Comparison of ENCODE assay signal across 8 mouse cellular contexts in genomic region chr1:133254856-133255764, GRCm38 (mm10). TPM values are rescaled to one million over a fixed set of nuclear protein-coding genes. Genes with fewer than 3 reads are reported as not detected.
A peak's percentile ranks its signal among the peaks of the same experiment; 100 is the strongest.
DNase-seq lines count a peak whose midpoint lies in the region; ATAC-seq and TF ChIP-seq lines count a peak whose summit lies in the region.

No protein-coding gene starts in this region.

- no peaks in the 10 kb centered on the region for H3K9me3 ChIP-seq in ES-E14 (ENCODE audit: control insufficient read depth, insufficient read depth, low read depth, low read length)
- H3K9me3 ChIP-seq in hindbrain, embryonic 15.5 days, result no peaks in the 10 kb centered on the region
- H3K9me3 ChIP-seq in liver, embryonic 14.5 days (ENCODE audit: control insufficient read depth, low read length), result no peaks in the 10 kb centered on the region

- peak overlapping the region; percentile 49 for H3K4me3 ChIP-seq in heart, adult 2 months
- H3K4me3 ChIP-seq in ES-E14 (ENCODE audit: insufficient read depth in 1 of 2, low read depth in 1 of 2, low read length in 2 of 2, poor library complexity in 1 of 2, severe bottlenecking in 1 of 2), result no peak overlapping the region
- H3K4me3 ChIP-seq in hindbrain, embryonic 15.5 days, result no peak overlapping the region
- no peak overlapping the region for H3K4me3 ChIP-seq in liver, embryonic 14.5 days (ENCODE audit: insufficient read depth in 1 of 2, low read depth in 2 of 2, low read length in 2 of 2)

- H3K36me3 ChIP-seq in heart, adult 2 months (ENCODE audit: control insufficient read depth, insufficient read depth, low read length), result no peaks in the 10 kb centered on the region
- no peaks in the 10 kb centered on the region for H3K36me3 ChIP-seq in ES-E14 (ENCODE audit: control insufficient read depth, insufficient read depth, low read length, poor library complexity, severe bottlenecking)
- no peaks in the 10 kb centered on the region for H3K36me3 ChIP-seq in hindbrain, embryonic 15.5 days
- H3K36me3 ChIP-seq in liver, embryonic 14.5 days (replicated peaks; ENCODE audit: control insufficient read depth, insufficient read depth, low read depth), result no peaks in the 10 kb centered on the region

- 33% methylated on average over 9 of the region's 9 CpGs for WGBS in heart, adult 2 months
- WGBS in hindbrain, embryonic 15.5 days, result 36% methylated on average over 9 of the region's 9 CpGs
- 33% methylated on average over 9 of the region's 9 CpGs for WGBS in liver, embryonic 14.5 days (ENCODE audit: insufficient replicate concordance)

- TF ChIP-seq EP300 in heart, adult 2 months (IDR thresholded peaks at IDR 0.05; ENCODE audit: insufficient read depth, low read depth, low read length), result no peak
- TF ChIP-seq EP300 in liver, embryonic 14.5 days (IDR thresholded peaks at IDR 0.05; ENCODE audit: low read depth), result no peak

- peak; percentile 37; the same call in 1 of the 2 replicates for ATAC-seq in hindbrain, embryonic 15.5 days (ENCODE audit: low FRiP score, low read depth)
- ATAC-seq in liver, embryonic 14.5 days (ENCODE audit: insufficient read depth), result peak; percentile 42

- H3K27ac ChIP-seq in heart, adult 2 months, result peak overlapping the region; percentile 63
- H3K27ac ChIP-seq in ES-E14 (ENCODE audit: insufficient read depth, low read depth, low read length, poor library complexity, severe bottlenecking), result no peak overlapping the region
- peak overlapping the region; percentile 52 for H3K27ac ChIP-seq in hindbrain, embryonic 15.5 days (replicated peaks)
- no peak overlapping the region for H3K27ac ChIP-seq in liver, embryonic 14.5 days

- no peaks in the 10 kb centered on the region for H3K79me2 ChIP-seq in heart, adult 2 months (replicated peaks; ENCODE audit: control insufficient read depth, insufficient read depth, low read length)

- 0 out of 2 replicates have a peak, but pooled peaks have one; percentile 21 for TF ChIP-seq POLR2A in heart, adult 2 months (IDR thresholded peaks at IDR 0.05; ENCODE audit: insufficient read depth, low read depth, low read length)

- H3K4me1 ChIP-seq in heart, adult 2 months (ENCODE audit: control insufficient read depth, insufficient read depth, low read length), result peaks cover 25% of the 10 kb centered on the region
- peaks cover 12 to 17% of the 10 kb centered on the region in 2 experiments; a peak in 3 of 4 replicates for H3K4me1 ChIP-seq in ES-E14 (ENCODE audit: control insufficient read depth in 2 of 2, insufficient read depth in 2 of 2, low read length in 2 of 2, poor library complexity in 1 of 2)
- peaks cover 66% of the 10 kb centered on the region for H3K4me1 ChIP-seq in hindbrain, embryonic 15.5 days (replicated peaks)
- H3K4me1 ChIP-seq in liver, embryonic 14.5 days (replicated peaks; ENCODE audit: control insufficient read depth in 2 of 2, insufficient read depth in 2 of 2, low read length in 1 of 2), result peaks cover 0 to 19% of the 10 kb centered on the region in 2 experiments; a peak in 3 of 4 replicates

- H3K9ac ChIP-seq in heart, adult 2 months (ENCODE audit: low read depth, low read length), result peak overlapping the region; percentile 63
- H3K9ac ChIP-seq in ES-E14 (ENCODE audit: insufficient read depth, low read depth, low read length, poor library complexity, severe bottlenecking), result no peak overlapping the region
- H3K9ac ChIP-seq in hindbrain, embryonic 15.5 days, result no peak overlapping the region
- H3K9ac ChIP-seq in liver, embryonic 14.5 days (replicated peaks), result no peak overlapping the region

- in situ Hi-C loops in ES-E14 (cut with MboI; ENCODE audit: low sequenced_read_pairs in 2 of 2, unreplicated experiment in 2 of 2), result no loop called here

- H3K4me2 ChIP-seq in hindbrain, embryonic 15.5 days, result peak overlapping the region; percentile 14; the same call in 1 of the 2 replicates
- no peak overlapping the region for H3K4me2 ChIP-seq in liver, embryonic 14.5 days (ENCODE audit: low read depth)

- H3K27me3 ChIP-seq in heart, adult 2 months (ENCODE audit: control insufficient read depth, insufficient read depth, low read length), result no peaks in the 10 kb centered on the region
- H3K27me3 ChIP-seq in hindbrain, embryonic 15.5 days, result no peaks in the 10 kb centered on the region
- H3K27me3 ChIP-seq in liver, embryonic 14.5 days (ENCODE audit: control insufficient read depth, insufficient read depth, low read length), result no peaks in the 10 kb centered on the region; the same call in 1 of the 2 replicates

- no peak for DNase-seq in heart, adult 2 months
- DNase-seq in heart, postnatal 14 days, result no peak
- DNase-seq in ES-E14 (ENCODE audit: low read depth, low spot score), result no peak
- peak in 1 of 3 experiments; percentile 17 for DNase-seq in liver, embryonic 14.5 days (ENCODE audit: low read depth in 3 of 3, low spot score in 3 of 3)
- no peak for DNase-seq in frontal cortex, postnatal 10 days (ENCODE audit: low spot score in 2 of 2)
- DNase-seq in left cerebral cortex, postnatal 4 days, result no peak
- no peak for DNase-seq in gastrocnemius, adult 8-10 months (ENCODE audit: low spot score in 2 of 2)

- intact Hi-C loops in heart, adult 2 months (cut with DNase I), result loop anchor here (5.0 kb wide), 1 partner anchor 42 kb away; no protein-coding TSS in a partner anchor
- intact Hi-C loops in heart, postnatal 14 days (cut with DNase I), result no loop called here
- intact Hi-C loops in left cerebral cortex, postnatal 4 days (cut with DNase I), result no loop called here

- TF ChIP-seq CTCF in heart, adult 2 months (IDR thresholded peaks at IDR 0.05), result no peak
- no peak for TF ChIP-seq CTCF in liver, embryonic 14.5 days (IDR thresholded peaks at IDR 0.05; ENCODE audit: low read depth)

TF ChIP-seq in ES-E14, 5 proteins besides CTCF, POLR2A, EP300 and RAD21:
- TF ChIP-seq ZNF384 (IDR thresholded peaks at IDR 0.05; ENCODE audit: low read depth, low read length), result peak; percentile 96
- no peak for TF ChIP-seq CHD2 (IDR thresholded peaks at IDR 0.05; ENCODE audit: low read depth, low read length)

RNA-seq across cellular contexts. Expression of gene Golt1a, which starts 54.5 kb away (rescaled TPM):
- total RNA-seq in heart, adult 2 months (2021), result not detected
- polyA plus RNA-seq in heart, adult 2 months (2012; rRNA removed), result 0.43 TPM in 1 of 2 replicates, not detected in the other
- not detected for total RNA-seq in heart, postnatal 14 days (2021)
- total RNA-seq in ES-E14 (2012; rRNA removed), result not detected in 2 replicates
- 0.13 TPM in 1 of 2 replicates, not detected in the other for polyA plus RNA-seq in hindbrain, embryonic 15.5 days (2015; fragmentation: Nextera tagmentation; extraction: Ambion mirVana)
- 2.8 and 3.3 TPM in 2 replicates for polyA plus RNA-seq in liver, embryonic 14.5 days (2012; rRNA removed)
- polyA plus RNA-seq in liver, embryonic 14.5 days (2014; fragmentation: Nextera tagmentation; extraction: Ambion mirVana), result 8.0 and 9.1 TPM in 2 replicates
- under 1 TPM in 1 of 2 experiments, not detected in 1; 0.78 TPM for total RNA-seq in left cerebral cortex, postnatal 4 days (2021)
- not detected for total RNA-seq in gastrocnemius, adult 8-10 months (2022)

Comparison
In these comparisons a context has a peak if more than half of its experiments do, and no peak if none do; other contexts are left out.
1. H3K27ac ChIP-seq: peak in heart, adult 2 months (single experiment) and hindbrain, embryonic 15.5 days (single experiment); none in ES-E14 (single experiment) and liver, embryonic 14.5 days (single experiment).